Mouse (Mus musculus) right cerebral cortex, postnatal 36 days (tissue): ENCODE data around the gene Ssc5d.

Experiments used
- DNase-seq, 2 experiments: peaks; one replicate each; pipeline ENCODE4 v3.0.0; 2022; ENCODE audit warnings: low spot score in 2 of 2, mixed read lengths in 1 of 2

Ssc5d gene

GRCm38 (mm10) chr7:4948386-4948785, 22.8 kb downstream of the Ssc5d start:
- no peak for DNase-seq

GRCm38 (mm10) chr7:4950561-4951342, 25.2 kb downstream of the Ssc5d start:
- no peak for DNase-seq

GRCm38 (mm10) chr7:4953815-4954445, 28.3 kb downstream of the Ssc5d start:
- no peak for DNase-seq

- DNase-seq = no peak
Observed at GRCm38 (mm10) chr7:4957361-4957760, 31.8 kb downstream of the Ssc5d start.

- DNase-seq = no peak
Observed at GRCm38 (mm10) chr7:4963527-4963926, 37.9 kb downstream of the Ssc5d start.

GRCm38 (mm10) chr7:4964272-4964671, 38.7 kb downstream of the Ssc5d start, which contains the start of gene Sbk2:
TSS of gene Sbk2 (minus strand) at chr7:4964406.
- peak; percentile 32 to 33 for DNase-seq

- no peak for DNase-seq
Observed at GRCm38 (mm10) chr7:4964988-4965387, 39.4 kb downstream of the Ssc5d start.

- no peak for DNase-seq
Observed at GRCm38 (mm10) chr7:4971068-4971467, 45.5 kb downstream of the Ssc5d start, which contains the start of gene Sbk3. TSS of gene Sbk3 (minus strand) at chr7:4971168.

GRCm38 (mm10) chr7:4971710-4972109, 46.1 kb downstream of the Ssc5d start:
- DNase-seq = no peak

- DNase-seq = no peak
Observed at GRCm38 (mm10) chr7:4972321-4973047, 46.9 kb downstream of the Ssc5d start.

- no peak for DNase-seq
Observed at GRCm38 (mm10) chr7:4975455-4975854, 49.9 kb downstream of the Ssc5d start.

- DNase-seq = no peak
Observed at GRCm38 (mm10) chr7:4976832-4977231, 51.2 kb downstream of the Ssc5d start.

GRCm38 (mm10) chr7:4988250-4988649, 62.7 kb downstream of the Ssc5d start:
- no peak for DNase-seq

GRCm38 (mm10) chr7:4993347-4993998, 67.9 kb downstream of the Ssc5d start:
- DNase-seq = no peak

- no peak for DNase-seq
Observed at GRCm38 (mm10) chr7:4993999-4994788, 68.6 kb downstream of the Ssc5d start.
